Mouse (Mus musculus) adrenal gland, postnatal 14 days (tissue): ENCODE data around the gene Cetn3. TPM values are rescaled to one million over a fixed set of nuclear protein-coding genes. Genes with fewer than 3 reads are reported as not detected.
A peak's percentile ranks its signal among the peaks of the same experiment; 100 is the strongest.

Source experiments
- DNase-seq: peaks from one replicate; pipeline ENCODE4 v3.0.0; 2021; ENCODE audit warnings: mixed read lengths
- long read RNA-seq, 2 experiments: library from polyadenylated mRNA; stranded (forward); transcript quantifications; one replicate each; pipeline ENCODE4 v2.0.0; 2021
- total RNA-seq: library from RNA; stranded (reverse); gene quantifications from 2 replicates; pipeline ENCODE4 v1.2.3, GENCODE M21; 2021

Gene Cetn3
- total RNA-seq, result 119 and 128 TPM in 2 replicates
- long read RNA-seq, experiment 1, transcript Cetn3-201 (5 exons, 1,226 nt), result major isoform, 128 of 135 reads
- long read RNA-seq, experiment 1, partial matches to known transcripts, result 3 of 135 reads
- long read RNA-seq, experiment 1, other reads (novel, unspliced or antisense), result 2 of 135 reads
- long read RNA-seq, experiment 2, transcript Cetn3-203 (2 exons, 529 nt), result minor isoform, 5 of 107 reads
- long read RNA-seq, experiment 2, transcript Cetn3-201 (5 exons, 1,226 nt), result major isoform, 99 of 107 reads
- long read RNA-seq, experiment 2, partial matches to known transcripts, result 3 of 107 reads
- long read RNA-seq, experiment 2, other reads (novel, unspliced or antisense), result 0 of 107 reads

- peak; percentile 94 for DNase-seq
Observed at GRCm38 (mm10) chr13:81782971-81783404, at the start of gene Cetn3. TSS of gene Cetn3 (plus strand) at chr13:81783077.

GRCm38 (mm10) chr13:81736606-81737005 is 46.3 kb upstream of the Cetn3 start:
- no peak for DNase-seq

- DNase-seq, result peak; percentile 11
Observed at GRCm38 (mm10) chr13:81740898-81741297, 42.0 kb upstream of the Cetn3 start.

- no peak for DNase-seq
Observed at GRCm38 (mm10) chr13:81743391-81744091, 39.3 kb upstream of the Cetn3 start.

- no peak for DNase-seq
Observed at GRCm38 (mm10) chr13:81744092-81744396, 38.8 kb upstream of the Cetn3 start.

GRCm38 (mm10) chr13:81754878-81755277 is 28.0 kb upstream of the Cetn3 start:
- peak; percentile 25 for DNase-seq

- DNase-seq, result no peak
Observed at GRCm38 (mm10) chr13:81755324-81755723, 27.6 kb upstream of the Cetn3 start.

GRCm38 (mm10) chr13:81757058-81757660 is 25.7 kb upstream of the Cetn3 start:
- peak; percentile 43 for DNase-seq

GRCm38 (mm10) chr13:81760379-81760778 is 22.5 kb upstream of the Cetn3 start:
- peak; percentile 69 for DNase-seq

- peak; percentile 22 for DNase-seq
Observed at GRCm38 (mm10) chr13:81761566-81762186, 21.2 kb upstream of the Cetn3 start.

GRCm38 (mm10) chr13:81764173-81764572 is 18.7 kb upstream of the Cetn3 start:
- no peak for DNase-seq

- peak; percentile 76 for DNase-seq
Observed at GRCm38 (mm10) chr13:81767038-81767659, 15.7 kb upstream of the Cetn3 start.

- no peak for DNase-seq
Observed at GRCm38 (mm10) chr13:81776217-81776616, 6.7 kb upstream of the Cetn3 start.

- DNase-seq, result no peak
Observed at GRCm38 (mm10) chr13:81782475-81782874, 402 bp upstream of the Cetn3 start.

- DNase-seq, result peak; percentile 99
Observed at GRCm38 (mm10) chr13:81783405-81784342, 797 bp downstream of the Cetn3 start.

- DNase-seq, result no peak
Observed at GRCm38 (mm10) chr13:81785766-81786480, 3.0 kb downstream of the Cetn3 start.

- no peak for DNase-seq
Observed at GRCm38 (mm10) chr13:81790160-81790559, 7.3 kb downstream of the Cetn3 start.

GRCm38 (mm10) chr13:81791861-81792260 is 9.0 kb downstream of the Cetn3 start:
- DNase-seq, result peak; percentile 26

GRCm38 (mm10) chr13:81793850-81794249 is 11.0 kb downstream of the Cetn3 start:
- no peak for DNase-seq

- DNase-seq, result no peak
Observed at GRCm38 (mm10) chr13:81801121-81801520, 18.2 kb downstream of the Cetn3 start.
